Mouse (Mus musculus) spleen, adult 2 months (tissue): ENCODE measurements around the gene Rab31. TPM values are rescaled to one million over a fixed set of nuclear protein-coding genes. Genes with fewer than 3 reads are reported as not detected.

Experiments
- DNase-seq, 2 experiments: peaks; one replicate each; pipeline versions ENCODE4 v3.0.0 to v3.0.0-alpha.2; 2012 to 2021; ENCODE audit warnings: low spot score in 2 of 2, low read depth in 1 of 2
- H3K27ac ChIP-seq: fragments of 200-500 bp; 2 replicates; pipeline ENCODE4 v1.5.1; 2012; ENCODE audit warnings: low read length, inconsistent platforms; ENCODE audit not compliant: insufficient read depth
- H3K27me3 ChIP-seq: fragments of 200-500 bp; 2 replicates; pipeline ENCODE4 v1.6.1; 2012; ENCODE audit warnings: mild to moderate bottlenecking, moderate library complexity, low read length, inconsistent platforms; ENCODE audit not compliant: control insufficient read depth, insufficient read depth
- H3K36me3 ChIP-seq: fragments of 200-500 bp; 2 replicates; pipeline ENCODE4 v1.6.1; 2012; ENCODE audit warnings: mild to moderate bottlenecking, low read length, inconsistent platforms; ENCODE audit not compliant: control insufficient read depth, insufficient read depth
- H3K4me1 ChIP-seq: fragments of 200-500 bp; 2 replicates; pipeline ENCODE4 v1.6.1; 2011; ENCODE audit warnings: inconsistent platforms; ENCODE audit not compliant: control insufficient read depth, insufficient read depth, insufficient read length
- H3K4me3 ChIP-seq: fragments of 200-500 bp; 2 replicates; pipeline ENCODE4 v1.5.1; 2011; ENCODE audit warnings: mild to moderate bottlenecking, inconsistent platforms; ENCODE audit not compliant: insufficient read depth, insufficient read length; ENCODE audit errors: extremely low read depth
- CTCF ChIP-seq: fragments of 200-500 bp; IDR thresholded peaks from 2 replicates; pipeline ENCODE4 v1.5.1; 2011; ENCODE audit warnings: mild to moderate bottlenecking, inconsistent platforms; ENCODE audit not compliant: insufficient read depth, insufficient read length, insufficient replicate concordance; ENCODE audit errors: extremely low read depth
- POLR2A ChIP-seq: fragments of 200-500 bp; IDR thresholded peaks from 2 replicates; pipeline ENCODE4 v1.6.1; 2011; ENCODE audit warnings: low read depth, low read length, inconsistent platforms
- WGBS: fragments of 180-500 bp; shearing (Covaris S2); methylation state at CpG from one replicate; pipeline ENCODE4 v1.1.7; 2018; 5-methylcytosine and 5-hydroxymethylcytosine counted together
- polyA plus RNA-seq: library from polyadenylated mRNA; depleted of rRNA; stranded (reverse); fragments of >200 nt; gene quantifications from 2 replicates; pipeline ENCODE4 v1.2.3, GENCODE M21; 2012

Gene Rab31
- polyA plus RNA-seq, 1 experiment, result 12.3 TPM

DNA sequence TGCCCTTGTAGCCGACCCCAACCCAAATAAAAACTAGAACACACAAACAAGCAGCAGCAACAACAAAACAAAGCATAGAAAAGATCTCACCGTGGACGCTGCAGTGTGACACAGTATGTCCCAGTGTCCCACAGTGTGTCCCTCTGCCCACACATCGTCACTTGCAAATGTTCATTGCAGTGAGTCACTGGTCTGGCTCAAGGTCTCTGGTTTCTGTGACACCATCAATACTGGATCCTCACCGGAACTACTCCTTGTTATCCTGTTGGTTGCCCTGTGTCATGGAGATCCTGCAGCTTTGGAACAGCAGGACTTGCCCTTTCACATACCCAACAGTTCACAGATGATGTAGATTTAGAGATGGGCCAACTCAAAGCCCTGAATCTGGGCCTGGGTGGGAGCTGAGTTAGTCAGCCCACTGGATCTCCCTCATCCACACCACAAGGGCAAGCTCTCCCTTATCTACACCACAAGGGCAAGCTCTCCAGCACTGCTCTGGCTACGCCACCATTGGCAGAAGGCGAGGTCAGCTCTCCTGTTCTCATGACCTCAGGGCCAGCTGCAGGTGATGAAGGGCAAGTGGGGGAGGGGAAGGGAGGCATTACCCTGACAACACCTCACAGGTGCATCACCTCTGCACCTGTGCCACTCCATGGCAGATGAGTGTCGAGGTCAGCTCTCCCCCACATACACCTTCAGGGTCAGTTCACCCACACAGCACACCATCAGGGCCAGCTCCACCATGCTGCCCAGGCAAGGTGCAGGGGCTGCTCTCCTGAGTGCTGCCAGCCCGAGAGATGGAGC, 124.0 kb downstream of the Rab31 start:
- Histone ChIP-seq H3K36me3 (no peaks in the 10 kb centered on the region), H3K27me3 (no peaks in the 10 kb centered on the region), H3K27ac (no peak overlapping the region), H3K4me1 (no peaks in the 10 kb centered on the region), H3K4me3 (no peak overlapping the region)
- 85% methylated on average over 9 of the region's 9 CpGs for WGBS
- DNase-seq, result no peak
- TF ChIP-seq CTCF, result no peak
- no peak for TF ChIP-seq POLR2A

DNA sequence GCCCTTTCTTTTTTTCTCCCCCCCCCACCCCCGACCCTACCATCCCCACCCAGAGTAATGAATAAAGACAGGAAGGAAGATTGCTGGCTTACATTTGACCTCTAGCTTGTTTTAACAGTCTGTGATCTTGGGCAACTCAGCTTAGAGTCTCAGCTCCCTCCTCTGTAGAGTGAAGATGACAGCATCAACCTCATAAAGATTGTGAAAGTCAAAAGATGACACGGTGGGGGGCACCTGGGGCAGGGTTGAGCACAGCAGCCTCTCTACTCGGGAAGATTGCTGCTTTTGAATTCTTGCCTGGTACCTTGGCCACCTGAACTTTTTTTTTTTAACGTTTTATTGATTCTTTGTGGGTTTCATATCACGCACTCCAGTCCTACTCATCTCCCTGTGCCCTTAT, 124.6 kb downstream of the Rab31 start:
- H3K36me3 ChIP-seq, result no peaks in the 10 kb centered on the region
- no peak overlapping the region for H3K27ac ChIP-seq
- TF ChIP-seq CTCF (no peak), POLR2A (no peak)
- DNase-seq, result no peak
- H3K27me3 ChIP-seq, result no peaks in the 10 kb centered on the region
- H3K4me3 ChIP-seq, result no peak overlapping the region
- no peaks in the 10 kb centered on the region for H3K4me1 ChIP-seq
- WGBS, result 48% methylated on average over 5 of the region's 5 CpGs

DNA sequence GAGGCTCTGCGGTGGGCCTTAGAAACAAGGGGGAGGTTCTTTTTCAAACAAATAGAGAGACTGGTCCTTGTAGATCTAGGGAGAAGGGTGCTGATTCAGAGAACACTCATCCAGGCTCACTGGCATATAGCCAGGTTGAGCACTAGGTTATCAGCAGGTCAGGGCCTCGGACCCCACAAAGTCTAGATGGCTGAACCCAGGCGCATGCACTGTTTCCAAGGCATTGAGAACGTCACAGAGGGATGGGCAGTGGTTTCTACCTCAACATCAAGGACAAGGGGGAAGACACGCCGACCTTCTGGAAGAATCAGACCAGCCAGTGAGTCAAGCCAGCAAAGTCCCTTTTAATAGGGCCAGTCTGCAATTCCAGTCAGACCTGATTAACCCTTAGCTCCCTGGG, 125.3 kb downstream of the Rab31 start:
- no peaks in the 10 kb centered on the region for H3K36me3 ChIP-seq
- 84% methylated on average over 6 of the region's 6 CpGs for WGBS
- no peak for DNase-seq
- no peak overlapping the region for H3K27ac ChIP-seq
- H3K27me3 ChIP-seq, result no peaks in the 10 kb centered on the region
- H3K4me3 ChIP-seq, result no peak overlapping the region
- TF ChIP-seq CTCF (no peak), POLR2A (no peak)
- H3K4me1 ChIP-seq, result no peaks in the 10 kb centered on the region

DNA sequence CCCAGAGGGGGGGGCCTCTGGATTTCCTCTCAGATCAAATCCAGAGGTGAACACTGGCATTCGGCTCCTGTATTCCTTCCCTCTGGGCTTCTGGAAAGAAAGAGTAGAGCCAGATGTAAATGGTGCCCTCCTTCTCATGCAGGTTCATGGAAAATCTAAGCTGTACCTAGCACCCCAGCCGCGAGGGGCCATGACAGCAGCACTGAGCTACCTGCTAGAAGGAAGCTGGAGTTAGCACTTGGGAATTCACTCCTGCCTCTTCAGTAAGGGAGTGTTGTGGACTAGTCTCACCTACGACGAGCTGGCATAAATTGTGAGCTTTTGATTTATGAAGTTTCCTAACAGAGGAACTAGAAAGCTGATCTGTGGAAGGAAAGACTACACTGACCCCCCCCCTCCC, 129.0 kb downstream of the Rab31 start:
- Histone ChIP-seq H3K4me1 (no peaks in the 10 kb centered on the region), H3K27me3 (no peaks in the 10 kb centered on the region), H3K4me3 (no peak overlapping the region), H3K27ac (no peak overlapping the region), H3K36me3 (no peaks in the 10 kb centered on the region)
- WGBS, result 68% methylated on average over 5 of the region's 5 CpGs
- TF ChIP-seq POLR2A (no peak), CTCF (no peak)
- DNase-seq, result no peak

DNA sequence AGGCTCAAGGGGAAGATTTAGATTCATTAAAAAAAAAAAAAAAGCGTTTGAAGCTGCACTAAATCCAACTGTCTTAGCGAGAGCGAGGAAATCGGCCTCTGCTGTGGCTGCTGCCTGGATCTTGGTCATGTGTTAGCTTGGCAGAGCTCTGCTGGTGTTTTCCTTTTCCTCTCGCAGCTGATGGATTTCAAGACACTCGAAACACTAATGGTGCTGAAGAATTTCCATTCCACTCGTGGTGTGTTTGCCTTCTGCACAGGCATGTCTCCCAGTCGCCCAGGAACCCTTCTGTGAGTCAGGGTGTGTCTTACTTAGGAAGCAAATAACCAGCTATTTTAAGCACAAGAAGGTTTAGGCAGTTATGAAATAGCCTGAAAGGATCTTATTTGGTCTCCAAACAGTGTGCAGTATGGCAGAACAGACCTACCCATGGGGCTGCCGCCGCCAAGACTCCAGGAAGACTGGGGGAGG, 129.5 kb downstream of the Rab31 start:
- Histone ChIP-seq H3K4me1 (no peaks in the 10 kb centered on the region), H3K36me3 (no peaks in the 10 kb centered on the region), H3K4me3 (no peak overlapping the region), H3K27ac (no peak overlapping the region), H3K27me3 (no peaks in the 10 kb centered on the region)
- TF ChIP-seq POLR2A, result no peak
- TF ChIP-seq CTCF, result no peak
- DNase-seq, result no peak
- WGBS, result 44% methylated on average over 10 of the region's 10 CpGs

DNA sequence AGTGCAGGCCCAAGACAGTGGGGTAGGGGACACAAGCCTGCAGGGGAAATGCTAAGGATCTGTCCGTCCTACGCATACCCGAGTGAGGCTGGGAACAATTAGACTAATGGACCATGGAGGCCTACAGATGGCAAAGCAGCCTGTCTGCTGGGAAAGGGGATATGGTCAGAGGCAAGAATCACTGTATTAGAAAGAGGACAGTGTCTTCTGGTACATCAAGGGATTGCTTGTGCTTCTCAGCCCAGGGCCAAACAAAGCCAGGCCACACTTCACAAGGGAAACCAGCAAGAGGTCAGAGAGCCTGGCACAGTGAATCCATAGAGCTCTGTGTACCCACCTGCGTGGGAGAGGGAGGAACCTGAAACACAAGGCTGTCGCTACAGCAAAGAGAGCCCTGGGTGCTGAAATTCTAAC, 130.0 kb downstream of the Rab31 start:
- no peaks in the 10 kb centered on the region for H3K27me3 ChIP-seq
- DNase-seq, result no peak
- no peaks in the 10 kb centered on the region for H3K36me3 ChIP-seq
- H3K4me3 ChIP-seq, result no peak overlapping the region
- H3K27ac ChIP-seq, result no peak overlapping the region
- 83% methylated on average over 5 of the region's 5 CpGs for WGBS
- no peaks in the 10 kb centered on the region for H3K4me1 ChIP-seq
- TF ChIP-seq CTCF, result no peak
- TF ChIP-seq POLR2A, result no peak

DNA sequence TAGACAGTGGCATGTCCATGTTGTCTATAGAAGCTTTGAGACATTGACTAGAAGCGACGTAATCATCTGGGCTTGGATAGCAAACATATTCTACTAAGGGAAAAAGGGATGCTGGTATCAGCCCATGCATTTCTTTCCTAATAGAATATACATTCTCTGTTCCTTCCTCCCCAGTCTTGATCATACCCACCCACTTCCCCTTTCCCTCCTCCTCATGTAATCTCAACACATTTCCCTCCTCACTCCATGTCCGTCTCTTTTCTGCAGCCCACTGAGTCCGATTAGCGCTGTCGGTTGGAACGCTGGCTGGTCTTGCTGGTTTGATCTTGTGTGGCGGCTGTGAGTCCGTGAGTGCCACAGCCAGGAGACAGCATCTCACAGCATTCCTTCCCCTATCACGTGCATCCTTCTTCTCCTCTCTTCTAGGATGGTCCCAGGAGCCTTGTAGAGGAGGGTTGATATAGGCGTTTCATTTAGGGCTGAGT, 130.8 kb downstream of the Rab31 start, which contains the start of gene Txndc2:
Txndc2 (minus strand) TSS at position 435 of the 485 bp plus-strand sequence.
- no peak within 1 kb of the TSS for H3K4me3 ChIP-seq
- no peak within 1 kb of the TSS for H3K27ac ChIP-seq
- 90% methylated on average over 11 of the region's 11 CpGs for WGBS

More for the DNA sequence above, 130.8 kb downstream of the Rab31 start, which contains the start of gene Txndc2:
- TF ChIP-seq POLR2A (no peak), CTCF (no peak)
- no peak for DNase-seq
- Histone ChIP-seq H3K27me3 (no peaks in the 10 kb centered on the region), H3K4me1 (no peaks in the 10 kb centered on the region), H3K36me3 (no peaks in the 10 kb centered on the region)
